Mouse (Mus musculus) forebrain, embryonic 11.5 days (tissue): ENCODE data around the gene Cd19. TPM values are rescaled to one million over a fixed set of nuclear protein-coding genes. Genes with fewer than 3 reads are reported as not detected.

Experiments
- ATAC-seq: fragments of 200-750 bp; cut with Nextera tagmentation; replicated peaks from 2 replicates; pipeline ENCODE4 v1.8.0; 2017; ENCODE audit warnings: moderate TSS enrichment; ENCODE audit not compliant: low FRiP score
- DNase-seq: peaks from one replicate; pipeline ENCODE4 v3.0.0-alpha.2; 2017; ENCODE audit warnings: low spot score
- H3K27ac ChIP-seq: fragments of 300-500 bp; sonication (generic); 2 replicates; pipeline ENCODE4 v1.5.1; 2014; ENCODE audit warnings: low read depth, low read length
- H3K27me3 ChIP-seq: fragments of 300-500 bp; sonication (generic); 2 replicates; pipeline ENCODE4 v1.6.1; 2014; ENCODE audit warnings: mild to moderate bottlenecking, low read length, mixed read lengths; ENCODE audit not compliant: control insufficient read depth, insufficient read depth
- H3K36me3 ChIP-seq: fragments of 300-500 bp; sonication (generic); 2 replicates; pipeline ENCODE4 v1.6.1; 2014; ENCODE audit warnings: mild to moderate bottlenecking, low read length, moderate library complexity, mixed read lengths; ENCODE audit not compliant: control insufficient read depth, insufficient read depth
- H3K4me1 ChIP-seq: fragments of 300-500 bp; sonication (generic); replicated peaks from 2 replicates; pipeline ENCODE4 v1.6.1; 2014; ENCODE audit warnings: low read length, mixed read lengths; ENCODE audit not compliant: control insufficient read depth, insufficient read depth
- H3K4me2 ChIP-seq: fragments of 300-500 bp; sonication (generic); 2 replicates; pipeline ENCODE4 v1.6.1; 2014; ENCODE audit warnings: low read depth, mild to moderate bottlenecking, low read length, moderate library complexity, mixed read lengths; ENCODE audit not compliant: severe bottlenecking
- H3K4me3 ChIP-seq: fragments of 300-500 bp; sonication (generic); 2 replicates; pipeline ENCODE4 v1.5.1; 2014; ENCODE audit warnings: low read depth, low read length
- H3K9ac ChIP-seq: fragments of 300-500 bp; sonication (generic); 2 replicates; pipeline ENCODE4 v1.6.1; 2014; ENCODE audit warnings: low read length
- H3K9me3 ChIP-seq: fragments of 300-500 bp; sonication (generic); 2 replicates; pipeline ENCODE4 v1.6.1; 2016; ENCODE audit warnings: low read length, mixed read lengths; ENCODE audit not compliant: control insufficient read depth
- WGBS: fragments of 180-500 bp; shearing (Covaris S2); extraction: QIAGEN DNeasy Blood & Tissue Kit; methylation state at CpG from one replicate; pipeline ENCODE4 v1.1.7; 2014; 5-methylcytosine and 5-hydroxymethylcytosine counted together
- polyA plus RNA-seq: library from polyadenylated mRNA; unstranded; fragments of >200 nt; fragmentation: Nextera tagmentation; extraction: Ambion mirVana; gene quantifications from 2 replicates; pipeline ENCODE4 v1.2.1, GENCODE M21; 2014

Cd19 gene
- not detected in 2 replicates for polyA plus RNA-seq

DNA sequence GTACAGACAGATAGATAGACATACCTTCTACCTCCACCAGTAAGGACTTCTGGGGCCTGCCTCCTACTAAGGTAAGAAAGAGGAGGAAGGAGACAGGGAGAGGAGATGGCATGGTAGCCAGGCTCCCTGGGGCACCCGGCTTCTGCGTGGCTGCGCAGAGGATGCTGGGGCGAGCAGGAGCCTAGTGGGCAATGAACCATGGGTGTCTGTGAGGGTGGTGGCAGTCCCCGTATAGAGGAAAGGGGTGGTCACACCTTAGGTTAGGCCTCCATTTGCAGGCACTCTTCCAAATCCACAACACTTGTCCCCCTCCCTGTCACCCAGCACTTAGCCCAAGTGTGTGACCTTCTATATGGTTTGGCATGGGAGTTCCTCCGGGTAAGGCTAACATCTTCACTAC, at the start of gene Cd19:
Gene Cd19 (minus strand): TSS at position 165 of the 400 bp plus-strand sequence.
- Histone ChIP-seq H3K36me3 (no peaks in the 10 kb centered on the region), H3K4me3 (no peak within 1 kb of the TSS), H3K4me2 (no peak within 1 kb of the TSS), H3K9ac (no peak within 1 kb of the TSS), H3K4me1 (peaks cover 2% of the 10 kb centered on the region; the same call in 1 of the 2 replicates), H3K27me3 (no peaks in the 10 kb centered on the region), H3K9me3 (no peaks in the 10 kb centered on the region), H3K27ac (no peak within 1 kb of the TSS)
- WGBS, result 89% methylated on average over 6 of the region's 6 CpGs
- ATAC-seq, result no peak
- DNase-seq, result no peak

DNA sequence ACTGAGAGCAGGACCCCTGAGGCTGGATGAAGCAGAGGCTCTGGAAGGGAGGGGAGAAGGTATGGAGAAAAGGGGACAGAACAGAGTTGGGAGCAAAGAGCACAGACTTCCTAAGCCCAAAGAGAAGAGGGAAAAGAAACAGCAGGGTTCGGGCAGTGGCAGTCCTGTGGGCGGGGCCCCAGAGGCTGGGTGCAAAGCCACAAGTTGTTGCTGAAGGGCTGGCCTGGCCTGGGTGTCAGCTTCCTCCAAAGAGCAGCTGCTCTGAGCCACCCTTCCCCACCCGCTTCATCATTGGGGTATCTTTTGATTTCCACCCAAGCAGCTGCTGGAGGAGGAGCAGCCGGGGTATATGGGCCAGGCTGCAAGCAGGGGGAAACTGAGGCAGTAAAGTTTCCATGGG, 49.4 kb upstream of the Cd19 start:
- DNase-seq (no peak), ATAC-seq (no peak)
- Histone ChIP-seq H3K4me2 (no peak overlapping the region), H3K36me3 (peaks cover 8% of the 10 kb centered on the region; the same call in 1 of the 2 replicates), H3K9ac (no peak overlapping the region), H3K27ac (no peak overlapping the region), H3K4me1 (no peaks in the 10 kb centered on the region), H3K27me3 (no peaks in the 10 kb centered on the region), H3K9me3 (no peaks in the 10 kb centered on the region), H3K4me3 (no peak overlapping the region)
- 67% methylated on average over 4 of the region's 4 CpGs for WGBS

DNA sequence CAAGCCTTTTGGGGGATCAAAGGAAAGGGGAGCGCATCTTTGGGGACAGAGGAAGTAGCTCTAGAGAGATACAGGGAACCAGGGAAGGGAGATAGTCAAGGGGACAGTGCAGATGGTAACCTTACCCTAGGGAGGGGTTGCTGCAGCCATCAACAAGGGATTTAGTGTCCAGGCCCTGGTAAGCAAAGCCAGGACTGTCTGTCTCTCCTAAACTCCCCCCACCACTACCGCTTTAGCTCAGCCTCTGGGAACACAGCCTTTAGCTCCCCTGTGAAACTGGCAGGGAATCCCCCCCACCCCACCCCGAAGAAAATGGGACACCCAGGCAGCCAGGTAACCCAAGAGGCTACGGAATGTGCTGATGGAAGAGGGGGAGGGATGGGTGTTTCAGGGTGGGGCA, 48.9 kb upstream of the Cd19 start:
- Histone ChIP-seq H3K27ac (no peak overlapping the region), H3K27me3 (no peaks in the 10 kb centered on the region)
- ATAC-seq, result no peak

DNA sequence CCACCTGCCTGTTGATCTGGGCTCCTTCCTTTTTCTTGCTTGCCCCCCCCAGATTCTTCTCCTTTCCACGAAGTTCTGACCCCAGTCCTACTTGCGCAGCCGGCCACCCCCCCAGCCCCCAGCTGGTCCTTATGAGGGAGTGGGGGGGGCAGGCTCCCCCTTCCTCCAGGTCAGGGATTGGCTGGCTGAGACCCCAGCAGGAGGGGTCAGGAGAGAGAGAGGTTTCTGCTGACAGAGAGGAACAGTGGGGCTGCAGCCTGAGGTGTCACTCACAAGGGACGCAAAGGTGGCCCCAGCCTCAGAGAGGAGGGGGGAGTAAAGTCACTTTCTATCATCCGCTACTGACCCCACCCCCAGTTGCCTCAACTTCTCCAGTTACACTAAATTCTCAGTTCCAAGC, 48.3 kb upstream of the Cd19 start, which contains the start of gene Atp2a1:
Gene Atp2a1 (minus strand): TSS at position 105 of the 400 bp plus-strand sequence.
- H3K27ac ChIP-seq, result no peak within 1 kb of the TSS
- H3K9me3 ChIP-seq, result no peaks in the 10 kb centered on the region
- ATAC-seq (no peak), DNase-seq (no peak)
- 49% methylated on average over 5 of the region's 5 CpGs for WGBS
- no peak within 1 kb of the TSS for H3K4me2 ChIP-seq
- no peak within 1 kb of the TSS for H3K4me3 ChIP-seq
- H3K9ac ChIP-seq, result no peak within 1 kb of the TSS
- H3K36me3 ChIP-seq, result no peaks in the 10 kb centered on the region; the same call in 1 of the 2 replicates
- no peaks in the 10 kb centered on the region for H3K4me1 ChIP-seq
- H3K27me3 ChIP-seq, result no peaks in the 10 kb centered on the region

More for the DNA sequence above, 48.9 kb upstream of the Cd19 start:
- H3K9ac ChIP-seq, result no peak overlapping the region
- peaks cover 2% of the 10 kb centered on the region; the same call in 1 of the 2 replicates for H3K36me3 ChIP-seq
- H3K4me3 ChIP-seq, result no peak overlapping the region
- no peak for DNase-seq
- no peaks in the 10 kb centered on the region for H3K4me1 ChIP-seq
- H3K4me2 ChIP-seq, result no peak overlapping the region
- 66% methylated on average over 4 of the region's 4 CpGs for WGBS
- no peaks in the 10 kb centered on the region for H3K9me3 ChIP-seq

DNA sequence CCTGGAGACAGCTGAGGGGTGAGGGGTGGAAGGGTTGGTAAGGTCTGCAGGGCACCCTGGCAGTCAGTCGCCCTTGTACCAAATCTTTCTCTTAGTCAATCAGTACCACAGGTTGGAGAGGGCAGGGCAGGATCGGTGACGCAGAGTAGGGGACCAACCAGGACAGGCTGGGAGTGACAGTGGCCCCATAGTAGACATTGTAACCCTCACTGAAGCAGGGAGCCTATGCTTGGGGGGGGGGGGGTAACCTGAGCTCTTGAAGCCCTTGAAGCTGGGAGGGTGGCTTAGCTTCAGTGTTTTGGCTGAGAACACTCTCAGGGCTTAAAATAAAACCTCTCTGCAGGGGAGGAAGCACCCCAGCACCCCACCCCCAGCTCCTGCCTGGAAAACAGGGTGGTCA, 46.9 kb upstream of the Cd19 start:
- Histone ChIP-seq H3K4me3 (no peak overlapping the region), H3K9me3 (no peaks in the 10 kb centered on the region), H3K4me2 (no peak overlapping the region), H3K4me1 (no peaks in the 10 kb centered on the region), H3K9ac (no peak overlapping the region), H3K27me3 (no peaks in the 10 kb centered on the region), H3K27ac (no peak overlapping the region), H3K36me3 (no peaks in the 10 kb centered on the region)
- ATAC-seq (no peak), DNase-seq (no peak)
- WGBS, result 63% methylated on average over 3 of the region's 3 CpGs

DNA sequence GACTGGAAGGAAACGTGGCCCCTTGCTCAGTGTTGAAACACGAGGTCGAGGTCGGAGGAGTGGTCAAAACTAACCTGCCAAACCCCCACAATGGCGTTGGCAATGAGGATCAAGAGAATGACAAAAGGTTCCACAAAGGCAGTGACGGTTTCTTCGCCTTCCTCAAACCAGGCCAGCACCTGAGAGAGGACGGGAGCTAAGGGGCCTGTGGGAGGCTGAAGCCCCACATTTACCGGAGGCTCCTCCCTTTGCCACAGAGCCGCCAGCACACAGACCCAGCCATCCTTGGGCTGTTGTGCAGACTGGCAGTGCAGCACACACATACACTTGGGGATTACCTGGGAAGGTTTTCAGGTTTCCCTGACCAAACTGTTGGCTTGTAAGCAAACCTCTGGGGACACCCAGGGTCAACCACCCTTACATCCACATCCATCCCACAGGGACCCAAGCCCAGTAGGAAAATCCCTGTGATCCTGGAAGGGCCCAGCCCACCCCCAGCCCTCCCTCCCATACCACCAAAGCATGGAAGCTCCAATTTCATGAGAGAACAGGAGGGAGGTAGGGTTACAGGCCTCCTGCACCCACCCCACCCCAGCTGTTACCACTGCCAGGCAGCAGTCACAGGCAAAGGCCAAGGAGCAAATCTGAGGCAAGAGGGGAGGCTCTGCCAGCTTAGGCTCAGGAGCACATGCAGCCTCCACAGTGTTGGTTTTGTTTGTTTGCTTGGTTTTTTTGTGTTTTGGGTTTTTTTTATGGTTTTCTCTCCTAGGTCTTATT, 46.1 kb upstream of the Cd19 start:
- WGBS, result 58% methylated on average over 10 of the region's 10 CpGs
- no peak overlapping the region for H3K27ac ChIP-seq
- H3K36me3 ChIP-seq, result no peaks in the 10 kb centered on the region
- no peak for ATAC-seq
- no peaks in the 10 kb centered on the region for H3K4me1 ChIP-seq
- no peaks in the 10 kb centered on the region for H3K27me3 ChIP-seq
- H3K4me3 ChIP-seq, result no peak overlapping the region
- no peaks in the 10 kb centered on the region for H3K9me3 ChIP-seq
- no peak overlapping the region for H3K4me2 ChIP-seq
- no peak overlapping the region for H3K9ac ChIP-seq
- no peak for DNase-seq

DNA sequence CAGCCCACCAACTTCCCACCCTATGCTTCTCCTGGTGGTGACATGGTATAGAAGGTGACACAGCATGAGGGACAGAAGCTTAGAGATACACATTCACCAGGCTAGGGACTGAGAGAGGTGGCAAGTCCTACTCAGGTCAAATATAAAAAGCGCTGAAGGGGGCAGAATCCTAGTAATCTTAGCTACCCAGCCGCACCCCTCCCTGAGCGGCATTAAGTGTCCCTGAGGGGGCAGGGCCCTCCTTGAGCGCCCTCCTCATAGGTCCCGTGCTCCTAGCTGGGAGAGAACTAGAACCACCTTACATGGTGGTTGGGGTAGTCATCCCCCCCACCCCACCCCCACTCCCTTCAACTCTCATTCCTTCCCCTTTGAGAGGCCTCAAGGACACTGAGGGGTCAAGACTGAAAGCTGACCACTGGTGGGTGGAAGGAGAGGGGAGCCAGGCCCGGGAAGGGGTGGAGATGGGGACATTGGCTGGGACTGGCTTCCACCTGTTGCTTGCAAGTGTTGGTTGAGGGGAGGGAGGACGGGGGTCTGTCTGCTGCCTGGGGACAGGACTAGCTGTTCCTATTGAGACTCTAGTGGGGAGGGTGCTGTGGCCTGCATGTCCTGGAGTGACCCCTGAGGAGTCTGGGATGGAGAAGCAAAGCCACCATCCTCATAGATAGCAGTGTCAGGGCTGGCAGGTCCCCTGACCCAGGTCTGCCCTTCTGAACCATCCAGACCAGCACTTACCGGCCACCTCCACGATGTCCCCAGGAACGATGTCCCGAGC, 44.3 kb upstream of the Cd19 start:
- no peak overlapping the region for H3K4me3 ChIP-seq
- H3K4me2 ChIP-seq, result no peak overlapping the region
- no peak for ATAC-seq
- no peaks in the 10 kb centered on the region for H3K27me3 ChIP-seq
- 85% methylated on average over 11 of the region's 11 CpGs for WGBS
- H3K9me3 ChIP-seq, result no peaks in the 10 kb centered on the region
- H3K9ac ChIP-seq, result no peak overlapping the region
- H3K27ac ChIP-seq, result no peak overlapping the region
- H3K36me3 ChIP-seq, result no peaks in the 10 kb centered on the region
- no peak for DNase-seq
- no peaks in the 10 kb centered on the region for H3K4me1 ChIP-seq

DNA sequence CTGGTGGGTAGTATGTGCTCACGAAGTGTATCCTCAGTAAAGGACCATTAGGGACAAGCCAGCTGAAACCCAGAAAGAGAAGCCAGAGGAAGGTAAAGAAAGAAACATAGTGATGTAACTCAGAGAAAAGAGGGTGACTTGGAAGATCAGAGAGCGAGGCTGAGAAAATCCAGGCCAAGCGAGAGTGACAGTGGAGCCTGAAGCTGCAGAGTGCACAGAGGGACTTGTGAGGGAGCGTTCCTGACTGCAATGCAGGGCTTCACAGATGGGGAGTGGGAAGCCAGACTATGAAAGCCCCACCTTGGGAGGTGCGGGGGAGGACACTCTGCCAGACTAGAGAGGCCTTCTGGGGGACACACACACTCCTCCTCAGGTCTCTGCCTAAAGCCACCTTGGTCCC, 43.5 kb upstream of the Cd19 start:
- H3K4me1 ChIP-seq, result no peaks in the 10 kb centered on the region
- ATAC-seq (no peak), DNase-seq (no peak)
- H3K27ac ChIP-seq, result no peak overlapping the region
- no peaks in the 10 kb centered on the region for H3K9me3 ChIP-seq
- H3K27me3 ChIP-seq, result no peaks in the 10 kb centered on the region
- H3K4me3 ChIP-seq, result no peak overlapping the region
- WGBS, result 86% methylated on average over 5 of the region's 5 CpGs
- H3K36me3 ChIP-seq, result no peaks in the 10 kb centered on the region
- H3K9ac ChIP-seq, result no peak overlapping the region
- no peak overlapping the region for H3K4me2 ChIP-seq
